Mouse (Mus musculus): ENCODE measurements around the gene Cox15.

Gene Cox15

GRCm38 (mm10) chr19:43708206-43708605, 44.6 kb downstream of the Cox15 start:
- DNase-seq (ENCODE audit: low spot score) = no peak

GRCm38 (mm10) chr19:43704787-43705497, 47.9 kb downstream of the Cox15 start:
- no peak for DNase-seq (ENCODE audit: low spot score)

DNA sequence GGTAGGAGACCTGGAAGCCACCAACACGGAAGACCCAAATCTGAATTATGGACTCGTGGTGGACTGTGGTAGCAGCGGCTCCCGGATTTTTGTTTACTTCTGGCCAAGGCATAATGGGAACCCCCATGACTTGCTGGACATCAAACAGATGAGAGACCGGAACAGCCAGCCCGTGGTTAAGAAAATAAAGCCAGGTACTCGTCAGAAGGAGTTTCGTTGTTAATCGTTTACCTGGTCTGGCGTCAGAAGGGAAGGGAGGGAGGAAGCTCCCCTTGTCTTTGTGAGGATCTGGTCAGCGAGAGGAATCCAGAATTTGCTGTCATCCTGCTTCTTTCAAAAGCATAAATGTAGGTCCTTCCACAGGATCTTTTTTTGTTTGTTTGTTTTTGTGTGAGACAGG, 48.6 kb downstream of the Cox15 start:
- DNase-seq (ENCODE audit: low spot score) = no peak

- no peak for DNase-seq (ENCODE audit: low spot score)
Measured at GRCm38 (mm10) chr19:43699763-43700155, 53.0 kb downstream of the Cox15 start.

DNA sequence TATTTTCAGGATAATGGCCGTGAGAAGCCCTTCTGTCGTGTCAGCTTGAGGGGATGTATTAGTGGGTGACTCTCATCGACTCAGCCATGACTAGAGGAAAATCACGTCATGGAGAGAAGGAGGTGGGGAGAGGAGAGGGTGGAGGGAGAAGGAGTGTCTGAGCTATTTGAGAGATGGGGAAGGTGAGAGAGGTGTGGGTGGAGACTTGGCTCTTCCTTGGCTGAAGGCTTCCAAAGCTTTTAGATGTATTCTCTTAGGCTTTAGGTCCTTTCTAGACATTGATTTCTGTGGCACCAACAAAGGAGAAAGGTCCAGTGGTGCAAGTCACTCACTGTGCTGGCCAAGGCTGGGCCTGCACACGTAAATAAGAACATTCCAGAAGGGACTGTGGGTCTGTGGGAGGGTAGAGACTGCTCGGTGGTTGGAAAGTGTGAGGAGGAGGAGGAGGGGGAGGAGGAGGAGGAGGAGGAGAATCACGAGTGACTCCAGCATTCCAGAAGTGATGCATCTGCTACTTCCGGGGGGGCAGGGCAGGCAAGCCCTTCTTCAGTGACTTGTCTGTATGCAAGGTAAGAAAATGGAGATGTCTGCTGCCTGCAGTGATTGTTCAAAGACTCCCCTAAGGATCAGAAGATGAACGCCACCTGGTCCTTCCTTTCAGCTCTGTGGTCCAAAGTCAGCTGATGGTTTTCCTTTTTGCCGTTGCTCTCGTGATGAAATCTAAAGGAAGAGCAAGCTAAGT, 53.6 kb downstream of the Cox15 start:
- no peak for DNase-seq (ENCODE audit: low spot score)

- DNase-seq (ENCODE audit: low spot score) = no peak
Measured at GRCm38 (mm10) chr19:43697666-43698370, 55.0 kb downstream of the Cox15 start.

DNA sequence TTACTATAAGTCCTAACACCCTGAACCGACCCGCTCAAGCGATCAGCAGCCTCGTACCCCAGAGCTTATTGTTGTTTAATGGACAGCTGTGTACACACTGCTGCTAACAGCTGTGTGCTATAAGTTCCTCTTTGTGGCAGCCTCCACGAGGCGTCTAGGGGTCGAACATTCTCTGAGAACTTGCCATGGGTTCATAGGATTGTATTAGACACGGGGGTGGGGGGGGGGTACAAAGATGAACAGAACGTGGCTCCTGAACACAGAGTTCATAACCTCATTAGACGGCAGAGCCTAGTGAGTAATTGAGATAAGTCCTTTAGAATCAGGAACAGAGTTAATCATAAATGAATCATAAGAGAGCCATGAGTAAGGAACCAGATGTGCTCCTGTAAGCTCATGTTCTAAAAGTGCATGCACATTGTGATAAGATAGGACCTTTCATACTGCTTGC, 57.3 kb downstream of the Cox15 start:
- DNase-seq (ENCODE audit: low spot score) = no peak

- DNase-seq (ENCODE audit: low spot score) = no peak
Measured at GRCm38 (mm10) chr19:43692815-43693214, 60.0 kb downstream of the Cox15 start.

DNA sequence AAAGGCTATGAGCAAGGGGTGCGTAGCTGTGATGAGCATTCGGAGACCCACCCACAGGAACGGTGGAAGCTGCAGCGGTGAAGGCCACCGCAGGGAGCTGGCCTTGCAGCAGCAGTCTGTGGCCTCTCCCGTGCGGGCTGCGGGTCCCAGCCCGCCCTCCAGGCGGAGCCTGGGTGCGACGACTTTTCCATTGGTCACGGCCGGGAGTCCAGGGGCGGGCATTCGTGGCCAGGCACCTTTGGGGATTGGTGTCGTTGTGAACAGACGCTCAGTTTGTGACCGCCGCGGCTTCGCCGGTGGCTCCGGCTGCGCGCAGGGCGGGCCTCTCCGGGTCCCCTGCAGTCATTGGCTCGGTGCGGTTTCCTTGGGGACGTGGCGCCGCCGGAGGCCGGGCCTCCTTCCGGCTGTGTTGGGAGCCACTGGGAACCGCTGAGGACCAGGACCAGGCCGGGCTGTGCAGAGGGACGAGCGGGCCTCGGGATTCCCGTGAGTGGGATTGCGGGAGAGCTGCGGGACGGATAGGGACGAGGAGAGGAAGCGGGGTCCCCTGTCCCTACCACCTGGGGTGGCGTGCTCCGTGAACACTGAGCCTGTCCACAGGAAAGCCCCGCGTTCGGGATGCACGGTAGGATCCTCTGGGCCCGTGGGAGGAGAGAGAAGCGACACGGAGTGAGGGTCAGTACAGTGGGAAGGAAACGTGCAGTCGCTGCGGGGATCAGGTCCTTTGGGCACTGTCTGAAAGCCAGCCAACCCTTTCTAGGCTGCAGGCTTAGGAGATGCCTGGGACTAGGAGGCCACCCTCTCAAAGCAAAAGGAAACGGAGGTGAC, 63.2 kb downstream of the Cox15 start, which contains the start of gene Entpd7:
TSS of gene Entpd7 (plus strand) at position 254 of the 828 bp plus-strand sequence.
- DNase-seq (ENCODE audit: low spot score) = peak; percentile 86
